Mouse (Mus musculus): ENCODE measurements around the gene Tbc1d20. TPM values are rescaled to one million over a fixed set of nuclear protein-coding genes. Genes with fewer than 3 reads are reported as not detected.

Gene Tbc1d20
- total and polyA plus RNA-seq, 3 experiments = 14.3 to 22.5 (median 17.0) TPM

- in situ Hi-C loops (cut with MboI; ENCODE audit: low pct_ligation_motif_present, low pct_unique_long_range_greater_than_20kb, low sequenced_read_pairs) = no loop called here
- Histone ChIP-seq H3K27ac (ENCODE audit: insufficient read depth, low read depth) (no peak overlapping the region), H3K79me2 (replicated peaks; ENCODE audit: control insufficient read depth, extremely low read depth, insufficient read depth, poor library complexity, severe bottlenecking) (peaks cover 32% of the 10 kb centered on the region), H3K4me2 (ENCODE audit: insufficient read depth, low read depth, poor library complexity, severe bottlenecking) (peak overlapping the region; percentile 95), H3K4me1 (ENCODE audit: control insufficient read depth in 1 of 2, insufficient read depth in 2 of 2) (peaks cover 7 to 38% of the 10 kb centered on the region in 2 experiments), H3K4me3 (replicated peaks in 1 of 3; ENCODE audit: low read depth in 2 of 3, low read length in 2 of 3, poor library complexity in 1 of 3) (peak overlapping the region; percentile 68 to 90 (median 75)), H3K9me3 (replicated peaks; ENCODE audit: low read length) (no peaks in the 10 kb centered on the region), H3K36me3 (replicated peaks in 1 of 2; ENCODE audit: control insufficient read depth in 1 of 2, insufficient read depth in 1 of 2, low read length in 1 of 2) (peaks cover 31 to 49% of the 10 kb centered on the region in 2 experiments), H3K27me3 (replicated peaks) (no peaks in the 10 kb centered on the region), H3K9ac (ENCODE audit: insufficient read depth, low read depth) (peak overlapping the region; percentile 88)
- DNase-seq (ENCODE audit: extremely low read depth) = no peak
- TF ChIP-seq BHLHE40 (IDR thresholded peaks at IDR 0.05; ENCODE audit: low read depth, low read length) (peak; percentile 6; the same call in 1 of the 2 replicates), MXI1 (IDR thresholded peaks at IDR 0.05; ENCODE audit: low read depth, low read length) (peak; percentile 26; the same call in 1 of the 2 replicates), ZMIZ1 (IDR thresholded peaks at IDR 0.05; ENCODE audit: low read depth, low read length) (no peak), SIN3A (IDR thresholded peaks at IDR 0.05; ENCODE audit: low read length) (no peak), CHD1 (IDR thresholded peaks at IDR 0.05; ENCODE audit: low read depth, low read length) (no peak)
- dilution Hi-C loops (cut with MboI; ENCODE audit: extremely low pct_ligation_motif_present, extremely low pct_unique_long_range_greater_than_20kb, low sequenced_read_pairs) = no loop called here
These were observed 37.3 kb downstream of the Tbc1d20 start for GRCm38 (mm10) chr2:152330858-152331423.

- peak within 1 kb of the TSS; percentile 88 for H3K9ac ChIP-seq (ENCODE audit: insufficient read depth, low read depth)
- H3K27ac ChIP-seq (ENCODE audit: insufficient read depth, low read depth) = peak within 1 kb of the TSS; percentile 63
- in situ Hi-C loops (cut with MboI; ENCODE audit: low pct_ligation_motif_present, low pct_unique_long_range_greater_than_20kb, low sequenced_read_pairs) (no loop called here), dilution Hi-C loops (cut with MboI; ENCODE audit: extremely low pct_ligation_motif_present, extremely low pct_unique_long_range_greater_than_20kb, low sequenced_read_pairs) (no loop called here)
- peaks cover 25 to 48% of the 10 kb centered on the region in 2 experiments for H3K36me3 ChIP-seq (replicated peaks in 1 of 2; ENCODE audit: control insufficient read depth in 1 of 2, insufficient read depth in 1 of 2, low read length in 1 of 2)
- no peaks in the 10 kb centered on the region for H3K27me3 ChIP-seq (replicated peaks)
- peaks cover 32% of the 10 kb centered on the region for H3K79me2 ChIP-seq (replicated peaks; ENCODE audit: control insufficient read depth, extremely low read depth, insufficient read depth, poor library complexity, severe bottlenecking)
- peak; percentile 92 for DNase-seq (ENCODE audit: extremely low read depth)
- peak within 1 kb of the TSS; percentile 95 for H3K4me2 ChIP-seq (ENCODE audit: insufficient read depth, low read depth, poor library complexity, severe bottlenecking)
- H3K4me3 ChIP-seq (replicated peaks in 1 of 3; ENCODE audit: low read depth in 2 of 3, low read length in 2 of 3, poor library complexity in 1 of 3) = peak within 1 kb of the TSS; percentile 68 to 90 (median 75)
- H3K9me3 ChIP-seq (replicated peaks; ENCODE audit: low read length) = no peaks in the 10 kb centered on the region
- H3K4me1 ChIP-seq (ENCODE audit: control insufficient read depth in 1 of 2, insufficient read depth in 2 of 2) = peaks cover 7 to 43% of the 10 kb centered on the region in 2 experiments
- 0 out of 2 replicates have a peak, but pooled peaks have one; percentile 63 for TF ChIP-seq E2F4 (IDR thresholded peaks at IDR 0.05; ENCODE audit: insufficient replicate concordance, low read depth, low read length)
- TF ChIP-seq BHLHE40 (IDR thresholded peaks at IDR 0.05; ENCODE audit: low read depth, low read length) = peak; percentile 56; the same call in 1 of the 2 replicates
- peak; percentile 85 for TF ChIP-seq MAX (IDR thresholded peaks at IDR 0.05; ENCODE audit: low read length)
- peak; percentile 26 for TF ChIP-seq ZMIZ1 (IDR thresholded peaks at IDR 0.05; ENCODE audit: low read depth, low read length)
- peak; percentile 73 for TF ChIP-seq MYC (IDR thresholded peaks at IDR 0.05; ENCODE audit: low read depth, low read length)
- TF ChIP-seq TBP (conservative IDR thresholded peaks at IDR 0.05; ENCODE audit: low read depth, low read length) = 0 out of 2 replicates have a peak, but pooled peaks have one; percentile 36
- peak; percentile 65; the same call in 1 of the 2 replicates for TF ChIP-seq MXI1 (IDR thresholded peaks at IDR 0.05; ENCODE audit: low read depth, low read length)
- no peak for TF ChIP-seq RAD21 (IDR thresholded peaks at IDR 0.05; ENCODE audit: low read depth, low read length)
- no peak for TF ChIP-seq JUND (conservative IDR thresholded peaks at IDR 0.05; ENCODE audit: low read depth, low read length)
- peak; percentile 73 for TF ChIP-seq NELFE (IDR thresholded peaks at IDR 0.05; ENCODE audit: low read depth, low read length)
- TF ChIP-seq ZKSCAN1 (IDR thresholded peaks at IDR 0.05; ENCODE audit: borderline replicate concordance, low read depth, low read length) = no peak
- no peak for TF ChIP-seq USF2 (conservative IDR thresholded peaks at IDR 0.05; ENCODE audit: low read depth, low read length)
- TF ChIP-seq HCFC1 (IDR thresholded peaks at IDR 0.05; ENCODE audit: low read depth, low read length) = peak; percentile 89
- no peak for TF ChIP-seq JUN (IDR thresholded peaks at IDR 0.05; ENCODE audit: insufficient read depth, low read depth, low read length)
- TF ChIP-seq ETS1 (conservative IDR thresholded peaks at IDR 0.05; ENCODE audit: low read depth, low read length) = peak; percentile 57; the same call in 1 of the 2 replicates
- TF ChIP-seq TCF12 (IDR thresholded peaks at IDR 0.05; ENCODE audit: low read depth, low read length) = peak; percentile 89
- TF ChIP-seq CTCF (conservative IDR thresholded peaks at IDR 0.05 in 1 of 2, IDR thresholded peaks at IDR 0.05 in 1 of 2; ENCODE audit: low read depth in 2 of 2, low read length in 2 of 2) = peak in 1 of 2 experiments; percentile 34; a peak in 2 of 4 replicates
- peak; percentile 61; the same call in 1 of the 2 replicates for TF ChIP-seq MEF2A (IDR thresholded peaks at IDR 0.05; ENCODE audit: borderline replicate concordance, low read depth, low read length)
- peak; percentile 60; the same call in 1 of the 2 replicates for TF ChIP-seq MAZ (IDR thresholded peaks at IDR 0.05; ENCODE audit: low read depth, low read length)
- TF ChIP-seq MAFK (IDR thresholded peaks at IDR 0.05; ENCODE audit: insufficient replicate concordance, low read length) = no peak
- TF ChIP-seq IRF4 (IDR thresholded peaks at IDR 0.05; ENCODE audit: low read depth, low read length) = peak; percentile 71
- TF ChIP-seq SMC3 (IDR thresholded peaks at IDR 0.05; ENCODE audit: low read depth, low read length) = no peak
- no peak for TF ChIP-seq PAX5 (IDR thresholded peaks at IDR 0.05; ENCODE audit: low read length)
- peak; percentile 99 for TF ChIP-seq ELF1 (IDR thresholded peaks at IDR 0.05; ENCODE audit: low read depth, low read length)
- no peak for TF ChIP-seq USF1 (IDR thresholded peaks at IDR 0.05; ENCODE audit: low read depth, low read length)
- no peak for TF ChIP-seq POLR2AphosphoS2 (IDR thresholded peaks at IDR 0.05; ENCODE audit: low read depth, low read length)
- no peak for TF ChIP-seq ZNF384 (IDR thresholded peaks at IDR 0.05; ENCODE audit: low read depth, low read length)
- peak; percentile 92 for TF ChIP-seq POLR2A (IDR thresholded peaks at IDR 0.05; ENCODE audit: low read depth, low read length)
These were observed 38.6 kb downstream of the Tbc1d20 start, which contains the start of gene Rbck1 for GRCm38 (mm10) chr2:152332101-152332825. Rbck1 (minus strand) TSS chr2:152332653.

All from CH12.LX (cell line).